Mouse (Mus musculus): ENCODE results near the gene Srpk2. TPM values are rescaled to one million over a fixed set of nuclear protein-coding genes. Genes with fewer than 3 reads are reported as not detected.

The Srpk2 gene
- total and polyA plus RNA-seq, 3 experiments = 11.2 to 41.7 (median 16.9) TPM

GRCm38 (mm10) chr5:23576336-23577094 is 107.9 kb downstream of the Srpk2 start:
- DNase-seq (ENCODE audit: low read depth, low spot score) = peak; percentile 70
- H3K4me1 ChIP-seq (ENCODE audit: control insufficient read depth in 1 of 2, insufficient read depth in 2 of 2, low read length in 2 of 2) = peaks cover 22 to 26% of the 10 kb centered on the region in 2 experiments
- no peaks in the 10 kb centered on the region for H3K27me3 ChIP-seq (ENCODE audit: control insufficient read depth in 1 of 2, insufficient read depth in 2 of 2, low read length in 2 of 2)
- peaks cover 1% of the 10 kb centered on the region; the same call in 1 of the 2 replicates for H3K79me2 ChIP-seq (ENCODE audit: control insufficient read depth, insufficient read depth, low read length, poor library complexity)
- H3K9me3 ChIP-seq (replicated peaks; ENCODE audit: insufficient read depth, low read length) = no peaks in the 10 kb centered on the region
- TF ChIP-seq SIN3A (IDR thresholded peaks at IDR 0.05; ENCODE audit: low read length) (peak; percentile 91), CTCF (IDR thresholded peaks at IDR 0.05 in 2 of 3, conservative IDR thresholded peaks at IDR 0.05 in 1 of 3; ENCODE audit: control insufficient read depth in 1 of 3, insufficient read depth in 1 of 3, low read depth in 2 of 3, low read length in 3 of 3, poor library complexity in 1 of 3, severe bottlenecking in 1 of 3) (no peak), MAFK (IDR thresholded peaks at IDR 0.05; ENCODE audit: borderline replicate concordance, low read depth, low read length) (no peak), UBTF (IDR thresholded peaks at IDR 0.05; ENCODE audit: borderline replicate concordance, insufficient read depth, low read depth, low read length) (no peak), MXI1 (IDR thresholded peaks at IDR 0.05; ENCODE audit: low read depth, low read length) (peak; percentile 95), USF2 (IDR thresholded peaks at IDR 0.05; ENCODE audit: borderline replicate concordance in 1 of 2, insufficient read depth in 1 of 2, low read depth in 1 of 2, low read length in 2 of 2) (no peak), BHLHE40 (IDR thresholded peaks at IDR 0.05; ENCODE audit: borderline replicate concordance, low read depth, low read length) (no peak), ELF1 (IDR thresholded peaks at IDR 0.05; ENCODE audit: low read depth, low read length) (no peak), MAX (IDR thresholded peaks at IDR 0.05; ENCODE audit: low read length) (peak; percentile 66), EP300 (IDR thresholded peaks at IDR 0.05; ENCODE audit: low read depth in 1 of 2, low read length in 2 of 2) (0 out of 4 replicates have a peak, but pooled peaks of 1 of the 2 experiments have one; percentile 39), ZKSCAN1 (IDR thresholded peaks at IDR 0.05; ENCODE audit: low read depth, low read length) (no peak), RCOR1 (IDR thresholded peaks at IDR 0.05; ENCODE audit: low read depth, low read length) (no peak), POLR2AphosphoS5 (IDR thresholded peaks at IDR 0.05; ENCODE audit: borderline replicate concordance, low read depth, low read length) (no peak)
- H3K27ac ChIP-seq (ENCODE audit: control insufficient read depth, low read depth, low read length) = no peak overlapping the region
- peaks cover 0 to 45% of the 10 kb centered on the region in 2 experiments; a peak in 2 of 4 replicates for H3K36me3 ChIP-seq (ENCODE audit: control insufficient read depth in 1 of 2, insufficient read depth in 2 of 2, low read length in 2 of 2)
- no peak overlapping the region for H3K9ac ChIP-seq (ENCODE audit: control insufficient read depth, low read depth, low read length, poor library complexity, severe bottlenecking)
- H3K4me3 ChIP-seq (ENCODE audit: control insufficient read depth in 1 of 2, insufficient read depth in 1 of 2, low read depth in 2 of 2, low read length in 2 of 2) = no peak overlapping the region

GRCm38 (mm10) chr5:23573942-23574341 is 110.5 kb downstream of the Srpk2 start:
- H3K9ac ChIP-seq (ENCODE audit: control insufficient read depth, low read depth, low read length, poor library complexity, severe bottlenecking) = no peak overlapping the region
- H3K27me3 ChIP-seq (ENCODE audit: control insufficient read depth in 1 of 2, insufficient read depth in 2 of 2, low read length in 2 of 2) = no peaks in the 10 kb centered on the region
- DNase-seq (ENCODE audit: low read depth, low spot score) = peak; percentile 32
- peaks cover 0 to 33% of the 10 kb centered on the region in 2 experiments; a peak in 2 of 4 replicates for H3K36me3 ChIP-seq (ENCODE audit: control insufficient read depth in 1 of 2, insufficient read depth in 2 of 2, low read length in 2 of 2)
- H3K27ac ChIP-seq (ENCODE audit: control insufficient read depth, low read depth, low read length) = no peak overlapping the region
- TF ChIP-seq CTCF (IDR thresholded peaks at IDR 0.05 in 2 of 3, conservative IDR thresholded peaks at IDR 0.05 in 1 of 3; ENCODE audit: control insufficient read depth in 1 of 3, insufficient read depth in 1 of 3, low read depth in 2 of 3, low read length in 3 of 3, poor library complexity in 1 of 3, severe bottlenecking in 1 of 3) (no peak), MYC (IDR thresholded peaks at IDR 0.05; ENCODE audit: low read depth, low read length) (0 out of 2 replicates have a peak, but pooled peaks have one; percentile 20), KAT2A (conservative IDR thresholded peaks at IDR 0.05; ENCODE audit: low read depth, low read length) (no peak), ETS1 (IDR thresholded peaks at IDR 0.05; ENCODE audit: low read depth, low read length) (no peak), GATA1 (IDR thresholded peaks at IDR 0.05; ENCODE audit: low read depth, low read length) (no peak), RCOR1 (IDR thresholded peaks at IDR 0.05; ENCODE audit: low read depth, low read length) (no peak), USF1 (IDR thresholded peaks at IDR 0.05; ENCODE audit: low read depth, low read length) (peak; percentile 46; the same call in 1 of the 2 replicates), UBTF (IDR thresholded peaks at IDR 0.05; ENCODE audit: borderline replicate concordance, insufficient read depth, low read depth, low read length) (no peak), MXI1 (IDR thresholded peaks at IDR 0.05; ENCODE audit: low read depth, low read length) (peak; percentile 58; the same call in 1 of the 2 replicates), BHLHE40 (IDR thresholded peaks at IDR 0.05; ENCODE audit: borderline replicate concordance, low read depth, low read length) (peak; percentile 37; the same call in 1 of the 2 replicates), MAX (IDR thresholded peaks at IDR 0.05; ENCODE audit: low read length) (peak; percentile 68; the same call in 1 of the 2 replicates), USF2 (IDR thresholded peaks at IDR 0.05; ENCODE audit: borderline replicate concordance in 1 of 2, insufficient read depth in 1 of 2, low read depth in 1 of 2, low read length in 2 of 2) (no peak), HCFC1 (IDR thresholded peaks at IDR 0.05; ENCODE audit: low read depth, low read length) (no peak)
- H3K79me2 ChIP-seq (ENCODE audit: control insufficient read depth, insufficient read depth, low read length, poor library complexity) = no peaks in the 10 kb centered on the region
- H3K9me3 ChIP-seq (replicated peaks; ENCODE audit: insufficient read depth, low read length) = no peaks in the 10 kb centered on the region
- no peak overlapping the region for H3K4me3 ChIP-seq (ENCODE audit: control insufficient read depth in 1 of 2, insufficient read depth in 1 of 2, low read depth in 2 of 2, low read length in 2 of 2)
- peaks cover 16 to 21% of the 10 kb centered on the region in 2 experiments for H3K4me1 ChIP-seq (ENCODE audit: control insufficient read depth in 1 of 2, insufficient read depth in 2 of 2, low read length in 2 of 2)
